Mouse (Mus musculus): ENCODE measurements around the gene U90926. TPM values are rescaled to one million over a fixed set of nuclear protein-coding genes. Genes with fewer than 3 reads are reported as not detected.

The U90926 gene
- total and polyA plus RNA-seq, 3 experiments, result not detected

GRCm38 (mm10) chr5:92227782-92228181 lies 12.6 kb upstream of the U90926 start:
- H3K9ac ChIP-seq (ENCODE audit: low read depth, low read length), result no peak overlapping the region
- intact Hi-C loops (cut with DNase I), result no loop called here
- no peak for TF ChIP-seq CTCF (IDR thresholded peaks at IDR 0.05)
- no peak for TF ChIP-seq POLR2A (IDR thresholded peaks at IDR 0.05; ENCODE audit: insufficient read depth, low read depth, low read length)
- TF ChIP-seq EP300 (IDR thresholded peaks at IDR 0.05; ENCODE audit: insufficient read depth, low read depth, low read length), result no peak
- H3K27ac ChIP-seq, result no peak overlapping the region
- DNase-seq, result peak in 1 of 2 experiments; percentile 15
- H3K79me2 ChIP-seq (replicated peaks; ENCODE audit: control insufficient read depth, insufficient read depth, low read length), result no peaks in the 10 kb centered on the region
- H3K27me3 ChIP-seq (ENCODE audit: control insufficient read depth, insufficient read depth, low read length), result no peaks in the 10 kb centered on the region; the same call in 1 of the 2 replicates
- no peak overlapping the region for H3K4me3 ChIP-seq
- 56% methylated on average over 7 of the region's 7 CpGs for WGBS
- H3K36me3 ChIP-seq (ENCODE audit: control insufficient read depth, insufficient read depth, low read length), result no peaks in the 10 kb centered on the region
- H3K4me1 ChIP-seq (ENCODE audit: control insufficient read depth, insufficient read depth, low read length), result no peaks in the 10 kb centered on the region

- no peaks in the 10 kb centered on the region for H3K36me3 ChIP-seq (ENCODE audit: control insufficient read depth, insufficient read depth, low read length)
- 83% methylated on average over 8 of the region's 8 CpGs for WGBS
- no peak for TF ChIP-seq CTCF (IDR thresholded peaks at IDR 0.05)
- TF ChIP-seq EP300 (IDR thresholded peaks at IDR 0.05; ENCODE audit: insufficient read depth, low read depth, low read length), result no peak
- no peak for TF ChIP-seq POLR2A (IDR thresholded peaks at IDR 0.05; ENCODE audit: insufficient read depth, low read depth, low read length)
- H3K4me3 ChIP-seq, result no peak overlapping the region
- DNase-seq, result peak in 1 of 2 experiments; percentile 10
- H3K4me1 ChIP-seq (ENCODE audit: control insufficient read depth, insufficient read depth, low read length), result peaks cover 2% of the 10 kb centered on the region
- H3K9ac ChIP-seq (ENCODE audit: low read depth, low read length), result no peak overlapping the region
- no peaks in the 10 kb centered on the region for H3K79me2 ChIP-seq (replicated peaks; ENCODE audit: control insufficient read depth, insufficient read depth, low read length)
- H3K27me3 ChIP-seq (ENCODE audit: control insufficient read depth, insufficient read depth, low read length), result no peaks in the 10 kb centered on the region
- intact Hi-C loops (cut with DNase I), result no loop called here
- no peak overlapping the region for H3K27ac ChIP-seq
Measured at GRCm38 (mm10) chr5:92220287-92220902, 5.2 kb upstream of the U90926 start.

DNA sequence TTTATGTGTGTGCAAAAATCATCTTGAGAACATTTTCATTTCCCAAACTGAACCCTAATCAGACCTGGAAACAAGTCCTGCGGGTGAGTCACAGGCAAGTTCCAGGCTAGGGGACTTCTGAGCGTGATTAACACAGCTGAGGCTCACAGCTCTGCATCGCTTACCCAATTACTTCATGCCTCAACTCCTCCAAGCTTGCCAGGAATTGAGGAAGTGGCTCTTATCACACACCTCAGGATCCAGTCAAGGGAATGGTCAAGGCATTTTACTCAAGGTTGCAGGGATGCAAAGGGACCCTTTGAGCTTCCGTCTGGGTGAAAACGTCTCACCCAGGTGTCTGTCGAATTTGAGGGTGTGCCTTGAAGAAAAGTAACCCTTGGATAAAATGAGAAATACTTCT lies 4.6 kb upstream of the U90926 start:
- no peak for DNase-seq
- TF ChIP-seq CTCF (IDR thresholded peaks at IDR 0.05) (no peak), EP300 (IDR thresholded peaks at IDR 0.05; ENCODE audit: insufficient read depth, low read depth, low read length) (no peak), POLR2A (IDR thresholded peaks at IDR 0.05; ENCODE audit: insufficient read depth, low read depth, low read length) (no peak)
- Histone ChIP-seq H3K9ac (ENCODE audit: low read depth, low read length) (no peak overlapping the region), H3K4me1 (ENCODE audit: control insufficient read depth, insufficient read depth, low read length) (peaks cover 2% of the 10 kb centered on the region), H3K4me3 (no peak overlapping the region), H3K36me3 (ENCODE audit: control insufficient read depth, insufficient read depth, low read length) (no peaks in the 10 kb centered on the region), H3K27me3 (ENCODE audit: control insufficient read depth, insufficient read depth, low read length) (no peaks in the 10 kb centered on the region), H3K79me2 (replicated peaks; ENCODE audit: control insufficient read depth, insufficient read depth, low read length) (no peaks in the 10 kb centered on the region), H3K27ac (no peak overlapping the region)
- WGBS, result 40% methylated on average over 6 of the region's 6 CpGs
- intact Hi-C loops (cut with DNase I), result no loop called here

DNA sequence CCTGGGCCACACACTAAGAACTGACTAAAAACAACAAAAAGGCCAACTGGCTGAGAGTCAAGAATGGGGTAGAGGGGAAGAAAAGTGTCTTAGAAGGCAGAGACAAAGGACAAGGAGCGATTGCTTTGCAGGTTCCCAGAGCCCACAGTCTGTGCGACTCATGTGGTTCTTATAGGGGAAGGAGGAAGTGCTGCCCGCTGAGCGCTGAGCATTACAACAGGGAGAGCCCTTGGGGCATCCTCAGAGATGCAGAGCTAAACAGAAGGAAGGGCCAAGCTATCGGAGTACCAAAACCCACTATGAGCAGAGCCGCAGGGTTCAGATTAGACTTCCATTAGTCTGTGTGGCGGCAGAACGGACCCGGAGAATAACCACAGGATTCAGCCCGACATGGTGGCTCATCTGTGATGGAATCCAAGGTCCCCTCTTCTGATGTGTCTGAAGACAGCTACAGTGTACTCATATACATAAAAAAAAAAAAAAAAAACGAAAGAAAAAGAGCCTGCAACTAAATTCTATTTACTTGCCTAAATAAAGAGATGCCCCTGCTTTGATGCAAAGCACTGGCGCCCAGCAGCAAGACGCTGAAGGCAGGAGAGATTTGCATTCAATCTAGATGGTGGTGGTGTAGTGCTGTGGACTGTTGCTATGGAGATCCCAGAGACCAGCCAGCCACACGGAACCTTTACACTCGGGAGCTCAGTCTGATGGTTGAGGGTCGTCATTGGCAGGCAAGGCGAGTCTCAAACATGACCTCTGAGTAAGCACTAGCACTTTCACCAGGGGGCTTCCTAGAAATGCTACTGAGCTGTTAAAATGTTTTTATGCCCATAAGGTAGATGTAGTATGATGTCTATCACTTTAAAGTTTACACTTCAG lies 3.9 kb upstream of the U90926 start:
- intact Hi-C loops (cut with DNase I), result no loop called here
- 63% methylated on average over 17 of the region's 17 CpGs for WGBS
- no peak for TF ChIP-seq EP300 (IDR thresholded peaks at IDR 0.05; ENCODE audit: insufficient read depth, low read depth, low read length)
- TF ChIP-seq CTCF (IDR thresholded peaks at IDR 0.05), result no peak
- TF ChIP-seq POLR2A (IDR thresholded peaks at IDR 0.05; ENCODE audit: insufficient read depth, low read depth, low read length), result no peak

DNA sequence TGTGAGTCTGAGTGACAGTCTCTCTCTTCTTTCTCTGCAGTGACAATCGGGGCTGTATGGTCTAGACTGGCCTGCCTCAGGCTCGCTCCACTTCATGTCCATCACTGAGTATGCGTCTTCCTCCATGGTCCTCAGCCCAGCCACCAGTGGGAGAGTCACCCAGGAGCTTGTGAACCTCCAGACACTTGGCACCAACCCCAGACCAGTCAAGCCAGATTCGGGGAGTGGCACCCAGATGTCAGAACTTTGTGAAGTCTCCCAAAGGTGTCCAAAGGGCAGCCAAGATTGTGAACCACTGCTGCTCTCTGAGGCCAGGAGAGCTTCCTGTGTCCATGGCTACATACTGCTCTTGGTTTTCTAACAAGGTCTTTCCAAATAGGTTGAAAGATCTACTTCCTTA lies 3.0 kb downstream of the U90926 start:
- Histone ChIP-seq H3K79me2 (replicated peaks; ENCODE audit: control insufficient read depth, insufficient read depth, low read length) (no peaks in the 10 kb centered on the region), H3K27me3 (ENCODE audit: control insufficient read depth, insufficient read depth, low read length) (no peaks in the 10 kb centered on the region), H3K9ac (ENCODE audit: low read depth, low read length) (no peak overlapping the region), H3K27ac (no peak overlapping the region), H3K4me1 (ENCODE audit: control insufficient read depth, insufficient read depth, low read length) (no peaks in the 10 kb centered on the region), H3K36me3 (ENCODE audit: control insufficient read depth, insufficient read depth, low read length) (no peaks in the 10 kb centered on the region), H3K4me3 (no peak overlapping the region)
- DNase-seq, result no peak
- intact Hi-C loops (cut with DNase I), result no loop called here
- TF ChIP-seq EP300 (IDR thresholded peaks at IDR 0.05; ENCODE audit: insufficient read depth, low read depth, low read length) (no peak), CTCF (IDR thresholded peaks at IDR 0.05) (no peak), POLR2A (IDR thresholded peaks at IDR 0.05; ENCODE audit: insufficient read depth, low read depth, low read length) (no peak)
- 84% methylated on average over 4 of the region's 4 CpGs for WGBS

More for the DNA sequence above, 3.9 kb upstream of the U90926 start:
- DNase-seq, result no peak
- H3K4me3 ChIP-seq, result no peak overlapping the region
- peaks cover 2% of the 10 kb centered on the region for H3K4me1 ChIP-seq (ENCODE audit: control insufficient read depth, insufficient read depth, low read length)
- no peaks in the 10 kb centered on the region for H3K27me3 ChIP-seq (ENCODE audit: control insufficient read depth, insufficient read depth, low read length)
- no peaks in the 10 kb centered on the region for H3K36me3 ChIP-seq (ENCODE audit: control insufficient read depth, insufficient read depth, low read length)
- H3K9ac ChIP-seq (ENCODE audit: low read depth, low read length), result no peak overlapping the region
- no peak overlapping the region for H3K27ac ChIP-seq
- no peaks in the 10 kb centered on the region for H3K79me2 ChIP-seq (replicated peaks; ENCODE audit: control insufficient read depth, insufficient read depth, low read length)

DNA sequence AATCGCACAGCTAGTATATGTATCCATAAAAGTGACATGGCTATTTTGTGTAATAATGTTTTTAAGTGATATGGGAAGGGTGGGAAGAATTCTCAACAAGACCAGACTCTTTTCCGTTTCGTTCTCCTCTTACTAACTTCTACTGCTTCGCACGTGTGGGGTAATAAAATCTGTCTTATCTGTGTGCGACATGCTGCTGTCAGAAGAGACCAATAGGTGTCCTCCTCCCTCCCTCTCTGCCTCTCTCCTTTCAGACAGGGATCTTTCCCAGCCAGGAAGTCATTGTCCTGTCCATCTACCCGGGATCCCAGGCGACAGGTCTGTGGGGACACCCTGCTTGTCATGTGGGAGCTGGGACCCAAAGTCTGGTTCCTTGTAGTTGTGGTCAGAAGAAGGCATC lies 5.0 kb downstream of the U90926 start:
- no peak for DNase-seq
- intact Hi-C loops (cut with DNase I), result no loop called here
- Histone ChIP-seq H3K27ac (no peak overlapping the region), H3K4me3 (no peak overlapping the region), H3K27me3 (ENCODE audit: control insufficient read depth, insufficient read depth, low read length) (no peaks in the 10 kb centered on the region), H3K9ac (ENCODE audit: low read depth, low read length) (no peak overlapping the region), H3K79me2 (replicated peaks; ENCODE audit: control insufficient read depth, insufficient read depth, low read length) (no peaks in the 10 kb centered on the region), H3K4me1 (ENCODE audit: control insufficient read depth, insufficient read depth, low read length) (no peaks in the 10 kb centered on the region; the same call in 1 of the 2 replicates), H3K36me3 (ENCODE audit: control insufficient read depth, insufficient read depth, low read length) (no peaks in the 10 kb centered on the region)
- WGBS, result 68% methylated on average over 8 of the region's 8 CpGs
- TF ChIP-seq EP300 (IDR thresholded peaks at IDR 0.05; ENCODE audit: insufficient read depth, low read depth, low read length), result no peak

All from heart, adult 2 months (tissue).